Mouse (Mus musculus): ENCODE measurements around the gene Hnrnpdl.

- TF ChIP-seq POLR2A (IDR thresholded peaks at IDR 0.05; ENCODE audit: extremely low read depth, insufficient read depth, low read length) (no peak), CTCF (IDR thresholded peaks at IDR 0.05; ENCODE audit: extremely low read depth, insufficient read depth, low read length) (peak; percentile 65)
Observed at GRCm38 (mm10) chr5:100074571-100074970, 35.1 kb upstream of the Hnrnpdl start.
